Mouse (Mus musculus) brain, embryonic 14.5 days (tissue): Measurements from ENCODE around the gene Gabrb1.

ENCODE experiments used
- CTCF ChIP-seq: fragments of 200-500 bp; IDR thresholded peaks from 2 replicates; pipeline ENCODE4 v1.5.1; 2012; ENCODE audit warnings: inconsistent platforms, mild to moderate bottlenecking, moderate library complexity, borderline replicate concordance; ENCODE audit not compliant: insufficient read depth, insufficient read length; ENCODE audit errors: extremely low read depth
- POLR2A ChIP-seq: fragments of 200-500 bp; IDR thresholded peaks from 2 replicates; pipeline ENCODE4 v1.6.1; 2012; ENCODE audit warnings: mild to moderate bottlenecking, inconsistent platforms, borderline replicate concordance; ENCODE audit not compliant: poor library complexity, insufficient read depth, insufficient read length, severe bottlenecking; ENCODE audit errors: extremely low read depth

DNA sequence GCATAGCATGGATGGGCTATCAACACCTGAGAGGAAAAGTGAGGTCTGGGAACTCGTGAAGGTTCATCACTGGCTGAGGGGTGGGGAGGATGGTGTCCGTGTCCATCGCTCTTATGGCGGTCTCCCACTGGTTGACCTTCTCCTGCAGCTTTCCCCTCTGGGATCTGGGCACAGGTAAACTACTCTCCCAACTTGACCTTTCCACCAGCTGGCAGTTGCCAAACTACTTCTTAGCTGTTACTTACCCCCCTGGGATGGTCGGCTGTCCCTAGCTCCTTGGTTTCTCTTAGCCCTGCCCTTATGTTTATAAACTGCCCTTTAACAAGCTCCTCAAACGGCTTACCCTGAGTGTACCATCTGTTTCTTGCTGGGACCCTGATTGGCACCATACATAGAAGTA is 418.9 kb downstream of the Gabrb1 start:
- TF ChIP-seq CTCF, result no peak
- no peak for TF ChIP-seq POLR2A
